Mouse (Mus musculus): ENCODE measurements around the gene Atp1b1. TPM values are rescaled to one million over a fixed set of nuclear protein-coding genes. Genes with fewer than 3 reads are reported as not detected.

Gene Atp1b1
- polyA plus RNA-seq, 1 experiment from 2014 or later, result 90.1 TPM

DNA sequence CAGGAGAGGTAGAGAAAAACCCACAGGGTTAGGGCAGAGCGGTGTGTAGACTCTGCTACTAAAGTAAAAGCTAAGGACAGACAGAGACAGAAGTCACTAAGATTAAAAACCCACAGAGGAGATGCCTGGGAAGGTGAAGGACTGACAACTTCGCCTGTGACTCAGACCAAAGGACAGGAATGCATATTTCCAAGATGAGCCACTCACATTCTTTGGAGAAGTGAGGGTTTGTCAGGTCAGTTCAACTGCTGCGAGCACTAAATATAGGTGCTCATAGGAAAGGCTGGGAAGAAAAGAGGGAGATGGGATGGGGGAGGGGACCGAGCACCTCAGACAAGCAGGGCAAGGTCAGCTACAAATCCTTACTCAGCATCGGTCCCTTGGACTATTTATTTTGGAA, 6.8 kb downstream of the Atp1b1 start:
- no peaks in the 10 kb centered on the region for H3K27me3 ChIP-seq
- no peaks in the 10 kb centered on the region for H3K9me3 ChIP-seq
- H3K4me2 ChIP-seq (replicated peaks), result no peak overlapping the region
- H3K4me3 ChIP-seq (replicated peaks), result no peak overlapping the region
- ATAC-seq, result no peak
- H3K9ac ChIP-seq (replicated peaks), result no peak overlapping the region
- H3K36me3 ChIP-seq, result peaks cover 52% of the 10 kb centered on the region
- 96% methylated on average over 5 of the region's 5 CpGs for WGBS
- H3K4me1 ChIP-seq (replicated peaks), result peaks cover 25% of the 10 kb centered on the region
- no peak overlapping the region for H3K27ac ChIP-seq

DNA sequence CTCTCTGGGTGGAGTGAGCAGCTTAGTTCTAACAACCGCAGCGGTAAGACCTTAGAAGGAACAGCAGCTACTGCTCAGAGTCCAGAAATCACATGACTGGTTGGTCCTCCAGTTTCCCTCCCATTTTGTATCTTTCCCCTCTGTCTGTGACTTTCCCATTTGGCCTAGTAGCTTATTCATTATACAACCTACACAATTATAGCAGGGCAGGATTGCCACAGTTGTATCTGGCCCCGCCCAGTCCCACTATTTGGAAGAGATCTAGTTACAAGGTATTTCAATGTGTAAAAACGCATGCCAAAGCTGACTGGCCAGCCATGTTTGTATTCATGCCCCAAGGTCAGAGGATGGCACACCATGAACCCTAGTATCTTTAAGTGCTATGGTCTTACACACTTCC, 7.5 kb downstream of the Atp1b1 start:
- H3K9ac ChIP-seq (replicated peaks), result no peak overlapping the region
- H3K4me3 ChIP-seq (replicated peaks), result no peak overlapping the region
- peaks cover 18% of the 10 kb centered on the region for H3K4me1 ChIP-seq (replicated peaks)
- H3K27ac ChIP-seq, result no peak overlapping the region
- 94% methylated on average over 4 of the region's 4 CpGs for WGBS
- H3K27me3 ChIP-seq, result no peaks in the 10 kb centered on the region
- ATAC-seq, result no peak
- H3K9me3 ChIP-seq, result no peaks in the 10 kb centered on the region
- peaks cover 59% of the 10 kb centered on the region for H3K36me3 ChIP-seq
- no peak overlapping the region for H3K4me2 ChIP-seq (replicated peaks)

DNA sequence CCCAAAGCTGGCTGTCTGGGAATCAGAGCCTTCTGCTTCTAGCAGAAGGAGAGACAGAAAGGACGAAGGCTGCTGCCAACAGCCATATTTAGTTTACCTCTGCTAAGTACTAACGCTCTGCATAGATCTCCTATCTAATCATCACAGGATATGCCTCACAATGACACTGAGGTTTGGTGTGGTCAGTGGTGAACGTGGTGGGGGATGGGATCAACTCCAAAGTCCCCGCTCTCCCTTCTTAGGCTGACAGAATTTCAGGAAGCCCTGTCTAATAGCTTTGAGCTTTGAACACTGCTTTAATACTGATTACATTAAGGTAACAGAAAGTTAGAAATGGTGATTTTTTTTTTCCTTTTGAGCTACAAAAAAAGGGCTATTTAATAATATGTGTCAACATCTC, 7.9 kb downstream of the Atp1b1 start:
- 91% methylated on average over 4 of the region's 4 CpGs for WGBS
- Histone ChIP-seq H3K9me3 (no peaks in the 10 kb centered on the region), H3K4me2 (replicated peaks) (no peak overlapping the region), H3K27ac (no peak overlapping the region), H3K36me3 (peaks cover 63% of the 10 kb centered on the region), H3K4me1 (replicated peaks) (peaks cover 16% of the 10 kb centered on the region), H3K27me3 (no peaks in the 10 kb centered on the region), H3K9ac (replicated peaks) (no peak overlapping the region), H3K4me3 (replicated peaks) (no peak overlapping the region)
- no peak for ATAC-seq

DNA sequence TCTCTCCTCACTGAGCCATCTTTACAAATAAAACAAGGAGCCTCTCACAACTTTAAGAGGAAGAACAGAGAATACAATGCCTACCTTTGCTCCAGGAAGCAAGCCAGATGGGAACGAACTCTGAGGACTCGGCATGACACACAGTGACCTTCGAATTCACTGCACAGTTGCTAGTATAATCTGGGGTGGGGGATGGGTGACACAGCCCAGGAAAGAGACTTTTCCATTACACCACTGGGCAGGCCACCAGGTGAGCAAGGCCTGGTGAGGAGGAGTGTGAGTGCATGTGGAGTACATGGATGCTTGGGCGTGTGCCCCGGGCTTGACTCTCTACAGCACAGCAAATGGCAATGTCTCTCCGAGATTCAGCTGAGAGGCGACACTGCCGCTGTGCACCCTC, 8.5 kb downstream of the Atp1b1 start:
- Histone ChIP-seq H3K4me2 (replicated peaks) (no peak overlapping the region), H3K27me3 (no peaks in the 10 kb centered on the region), H3K36me3 (peaks cover 67% of the 10 kb centered on the region), H3K27ac (no peak overlapping the region), H3K9me3 (no peaks in the 10 kb centered on the region), H3K4me1 (replicated peaks) (peaks cover 10% of the 10 kb centered on the region), H3K4me3 (replicated peaks) (no peak overlapping the region), H3K9ac (replicated peaks) (no peak overlapping the region)
- WGBS, result 94% methylated on average over 8 of the region's 8 CpGs
- no peak for ATAC-seq

DNA sequence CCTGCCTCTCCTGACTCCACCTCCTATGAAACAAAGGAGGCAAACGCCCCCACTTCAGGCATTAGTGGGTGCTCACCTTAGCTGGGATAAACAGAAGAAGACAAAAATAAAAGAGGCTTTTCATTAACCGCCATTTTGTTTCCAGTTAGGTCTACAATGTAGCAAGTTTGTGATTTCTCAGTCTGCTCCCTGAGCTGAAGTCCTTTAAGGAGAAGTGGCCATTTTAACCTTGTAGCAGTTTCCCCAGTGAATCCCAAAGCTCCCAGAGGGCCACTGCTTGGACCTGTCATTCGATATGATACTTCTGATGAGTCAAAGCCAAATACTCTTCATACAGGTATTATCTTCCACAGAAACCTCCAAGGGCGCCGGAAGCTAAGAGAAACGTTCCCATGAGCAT, 10.6 kb downstream of the Atp1b1 start:
- Histone ChIP-seq H3K9me3 (no peaks in the 10 kb centered on the region), H3K36me3 (peaks cover 79% of the 10 kb centered on the region)

DNA sequence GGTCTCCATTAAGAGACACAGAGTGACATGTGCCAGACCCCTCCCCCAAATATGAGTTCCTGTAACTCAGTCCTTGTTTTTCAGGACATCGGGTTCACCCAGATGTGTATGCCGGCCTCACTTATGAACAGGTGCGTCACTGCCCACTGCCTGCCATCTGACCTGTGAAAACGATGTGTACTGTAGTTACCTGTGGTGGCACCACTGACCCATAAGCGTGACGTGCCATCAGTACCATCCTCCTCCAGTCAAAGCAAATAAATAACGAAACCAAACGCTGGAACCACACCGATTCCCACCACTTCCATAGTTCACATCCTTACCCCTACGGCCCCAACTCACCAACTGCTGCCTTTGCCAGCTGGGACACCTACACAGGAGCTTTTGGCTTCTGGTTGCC, 11.6 kb downstream of the Atp1b1 start:
- Histone ChIP-seq H3K27ac (no peak overlapping the region), H3K4me3 (replicated peaks) (no peak overlapping the region), H3K9me3 (no peaks in the 10 kb centered on the region), H3K36me3 (peaks cover 79% of the 10 kb centered on the region), H3K4me1 (replicated peaks) (no peaks in the 10 kb centered on the region), H3K27me3 (no peaks in the 10 kb centered on the region), H3K9ac (replicated peaks) (no peak overlapping the region), H3K4me2 (replicated peaks) (no peak overlapping the region)
- ATAC-seq, result no peak
- 95% methylated on average over 10 of the region's 10 CpGs for whole genome bisulfite sequencing

More for the DNA sequence above, 10.6 kb downstream of the Atp1b1 start:
- no peaks in the 10 kb centered on the region for H3K27me3 ChIP-seq
- ATAC-seq, result no peak
- H3K4me3 ChIP-seq (replicated peaks), result no peak overlapping the region
- H3K4me1 ChIP-seq (replicated peaks), result no peaks in the 10 kb centered on the region
- no peak overlapping the region for H3K4me2 ChIP-seq (replicated peaks)
- no peak overlapping the region for H3K27ac ChIP-seq
- no peak overlapping the region for H3K9ac ChIP-seq (replicated peaks)
- WGBS, result 90% methylated on average over 6 of the region's 6 CpGs

DNA sequence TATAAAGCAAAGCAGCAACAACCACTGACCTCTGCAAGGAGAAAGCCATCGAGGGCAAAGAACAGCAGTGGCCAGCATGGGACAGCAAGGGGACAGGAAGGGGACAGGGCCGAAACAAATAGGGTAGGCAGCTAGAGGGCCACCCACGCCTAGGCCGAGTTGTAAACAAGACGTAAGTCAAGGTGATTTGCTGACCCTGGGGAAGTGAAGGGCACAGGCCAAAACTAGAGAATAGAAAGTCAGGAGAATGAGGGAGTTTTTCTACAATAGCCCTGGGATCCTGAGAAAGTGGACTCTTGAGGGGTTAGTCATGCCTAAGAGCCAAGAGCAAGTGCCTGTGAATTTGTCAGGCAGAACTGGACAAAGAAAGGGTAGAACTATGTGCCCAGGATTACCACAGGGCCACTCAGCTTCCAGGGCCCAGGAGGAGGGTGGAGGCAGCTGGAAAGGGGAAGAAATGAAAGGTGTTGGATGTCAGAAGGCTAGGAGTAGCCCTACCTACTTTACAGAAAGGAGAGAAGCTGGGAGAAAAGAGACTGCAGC, 12.5 kb downstream of the Atp1b1 start:
- no peaks in the 10 kb centered on the region for H3K27me3 ChIP-seq
- H3K4me3 ChIP-seq (replicated peaks), result no peak overlapping the region
- no peaks in the 10 kb centered on the region for H3K9me3 ChIP-seq
- H3K4me2 ChIP-seq (replicated peaks), result no peak overlapping the region
- 84% methylated on average over 5 of the region's 5 CpGs for WGBS
- H3K4me1 ChIP-seq (replicated peaks), result no peaks in the 10 kb centered on the region
- no peak overlapping the region for H3K9ac ChIP-seq (replicated peaks)
- H3K27ac ChIP-seq, result no peak overlapping the region
- no peak for ATAC-seq
- peaks cover 79% of the 10 kb centered on the region for H3K36me3 ChIP-seq

DNA sequence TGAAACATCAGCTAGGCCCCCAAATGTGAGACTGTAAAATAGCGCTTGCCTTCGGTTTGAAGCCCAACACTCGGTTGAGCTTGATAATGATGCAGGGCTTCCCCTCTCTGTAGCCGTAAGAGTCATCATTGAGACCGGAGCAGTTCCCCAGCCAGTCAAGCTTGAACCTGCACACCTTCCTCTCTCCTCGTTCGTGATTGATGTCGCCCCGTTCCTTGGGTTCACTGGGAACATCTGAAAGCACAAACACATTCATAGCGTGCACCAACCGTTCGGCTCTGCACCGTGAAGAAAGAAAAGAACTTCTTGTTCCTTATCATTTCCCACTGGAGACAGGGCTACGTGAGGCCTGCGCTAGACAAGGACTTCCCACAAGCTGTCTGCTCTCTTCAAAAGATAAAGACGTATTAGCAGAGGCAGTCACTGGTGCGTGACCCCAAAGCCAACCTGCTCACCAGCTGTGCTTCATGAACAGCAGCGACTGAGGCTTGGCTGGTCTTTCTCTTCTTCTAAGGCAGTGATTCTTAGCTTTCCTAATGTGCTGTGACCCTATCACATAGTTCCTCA, 16.7 kb downstream of the Atp1b1 start:
- ATAC-seq, result no peak
- Histone ChIP-seq H3K9ac (replicated peaks) (no peak overlapping the region), H3K4me3 (replicated peaks) (no peak overlapping the region), H3K4me2 (replicated peaks) (no peak overlapping the region), H3K4me1 (replicated peaks) (no peaks in the 10 kb centered on the region), H3K27ac (no peak overlapping the region), H3K9me3 (no peaks in the 10 kb centered on the region), H3K36me3 (peaks cover 95% of the 10 kb centered on the region), H3K27me3 (no peaks in the 10 kb centered on the region)
- 59% methylated on average over 18 of the region's 18 CpGs for WGBS

DNA sequence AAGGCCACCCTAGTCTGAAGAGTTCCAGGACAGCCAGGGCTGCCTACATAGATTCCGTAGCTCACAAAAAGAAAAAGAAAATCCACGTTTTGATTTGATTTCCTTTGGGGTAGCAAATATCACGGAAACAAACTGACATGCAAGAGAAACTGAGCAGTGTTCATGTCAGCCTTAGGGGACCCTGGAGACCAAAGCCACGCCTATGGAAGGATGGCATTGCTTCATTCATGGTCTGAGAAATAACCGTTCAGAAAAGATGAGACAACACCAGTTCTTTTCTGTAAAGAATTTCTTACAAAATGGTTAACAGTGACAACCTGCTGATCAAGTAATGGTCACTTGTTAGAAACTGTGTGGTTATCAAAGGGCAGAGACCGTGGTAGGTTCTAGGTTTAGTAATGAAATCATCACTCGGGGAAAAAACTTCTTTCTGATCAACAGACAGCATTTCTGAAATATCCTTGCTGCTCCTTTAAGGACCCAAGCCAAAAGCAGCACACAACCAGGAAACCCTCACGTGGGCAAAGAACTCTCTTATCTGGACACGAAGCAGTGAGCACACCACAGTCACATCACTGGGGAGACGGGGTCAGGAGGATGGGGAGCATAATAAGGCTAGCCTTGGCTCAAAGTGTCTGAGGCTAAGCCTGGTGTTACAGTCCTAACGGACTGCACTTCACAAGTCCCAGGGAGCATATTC, 17.3 kb downstream of the Atp1b1 start:
- no peaks in the 10 kb centered on the region for H3K27me3 ChIP-seq
- H3K9ac ChIP-seq (replicated peaks), result no peak overlapping the region
- H3K36me3 ChIP-seq, result peaks cover 89% of the 10 kb centered on the region
- ATAC-seq, result no peak
- H3K9me3 ChIP-seq, result no peaks in the 10 kb centered on the region
- WGBS, result 87% methylated on average over 11 of the region's 11 CpGs
- H3K27ac ChIP-seq, result no peak overlapping the region
- H3K4me3 ChIP-seq (replicated peaks), result no peak overlapping the region
- no peak overlapping the region for H3K4me2 ChIP-seq (replicated peaks)
- no peaks in the 10 kb centered on the region for H3K4me1 ChIP-seq (replicated peaks)

DNA sequence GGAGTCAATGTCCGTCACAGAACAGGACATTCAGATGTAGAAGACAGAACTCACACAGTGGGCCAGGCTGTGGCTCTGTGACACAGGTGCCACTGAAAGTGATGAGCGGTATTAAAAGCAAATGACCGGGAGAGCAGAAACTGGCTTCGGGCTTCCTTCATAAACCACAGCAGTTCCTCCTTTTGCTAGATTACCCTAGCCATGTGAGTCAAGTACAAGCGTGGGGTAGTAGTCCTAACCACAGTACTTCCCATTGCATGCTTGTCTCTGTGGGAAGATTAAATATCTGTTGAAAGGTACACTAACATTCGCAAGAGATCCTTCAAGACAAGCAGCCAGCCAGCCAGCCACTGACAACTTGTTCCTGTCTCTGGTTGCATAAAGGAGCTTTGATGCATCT, 17.9 kb downstream of the Atp1b1 start:
- H3K36me3 ChIP-seq, result peaks cover 86% of the 10 kb centered on the region
- H3K4me3 ChIP-seq (replicated peaks), result no peak overlapping the region
- no peak overlapping the region for H3K9ac ChIP-seq (replicated peaks)
- WGBS, result 96% methylated on average over 6 of the region's 6 CpGs
- H3K27me3 ChIP-seq, result no peaks in the 10 kb centered on the region
- H3K4me2 ChIP-seq (replicated peaks), result no peak overlapping the region
- no peaks in the 10 kb centered on the region for H3K9me3 ChIP-seq
- no peaks in the 10 kb centered on the region for H3K4me1 ChIP-seq (replicated peaks)
- ATAC-seq, result no peak
- no peak overlapping the region for H3K27ac ChIP-seq

DNA sequence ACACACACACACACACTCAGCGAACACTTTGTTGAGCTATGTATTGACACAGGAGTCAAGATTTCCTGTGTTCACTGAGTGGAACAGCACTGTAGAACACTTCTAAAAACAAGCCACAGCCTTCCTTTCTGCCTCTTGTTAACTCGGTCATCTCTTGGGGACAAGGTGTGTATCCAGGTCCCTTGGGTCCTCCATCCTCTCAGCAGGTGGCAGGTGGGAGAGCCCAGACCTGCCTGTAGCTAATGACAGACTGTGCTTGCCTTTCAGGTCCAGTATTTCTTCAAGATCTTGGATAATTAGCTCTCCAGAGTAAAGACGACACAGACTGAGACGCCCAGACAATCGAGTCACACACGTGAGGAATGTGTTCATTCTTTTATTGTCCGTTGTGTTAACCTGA, 21.4 kb downstream of the Atp1b1 start:
- H3K4me2 ChIP-seq (replicated peaks), result no peak overlapping the region
- no peaks in the 10 kb centered on the region for H3K27me3 ChIP-seq
- 88% methylated on average over 7 of the region's 7 CpGs for WGBS
- H3K36me3 ChIP-seq, result peaks cover 54% of the 10 kb centered on the region
- no peak for ATAC-seq
- H3K9ac ChIP-seq (replicated peaks), result no peak overlapping the region
- H3K4me3 ChIP-seq (replicated peaks), result no peak overlapping the region
- no peaks in the 10 kb centered on the region for H3K4me1 ChIP-seq (replicated peaks)
- no peaks in the 10 kb centered on the region for H3K9me3 ChIP-seq
- no peak overlapping the region for H3K27ac ChIP-seq

DNA sequence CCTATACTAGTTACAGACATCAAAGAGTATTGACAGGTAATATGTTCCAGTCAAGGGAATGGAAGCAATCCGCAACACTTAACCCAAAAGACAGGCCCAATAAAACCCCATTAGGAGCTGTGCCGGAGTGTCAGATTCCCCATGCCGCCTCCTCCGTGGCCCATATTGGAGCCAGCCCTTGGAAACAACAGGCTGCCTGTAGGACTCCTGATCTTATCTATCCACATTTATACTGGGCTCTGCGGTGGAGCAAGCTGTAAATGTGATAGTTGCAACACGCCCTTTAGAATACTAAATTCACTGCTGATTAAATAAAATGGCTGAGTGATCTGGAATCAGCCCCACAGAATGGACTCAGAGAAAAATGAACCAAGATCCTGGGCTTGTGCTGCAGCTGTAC, 24.1 kb downstream of the Atp1b1 start:
- WGBS, result 73% methylated on average over 6 of the region's 6 CpGs
- no peak overlapping the region for H3K9ac ChIP-seq (replicated peaks)
- H3K4me3 ChIP-seq (replicated peaks), result no peak overlapping the region
- no peaks in the 10 kb centered on the region for H3K9me3 ChIP-seq
- no peak overlapping the region for H3K27ac ChIP-seq
- no peaks in the 10 kb centered on the region for H3K4me1 ChIP-seq (replicated peaks)
- no peak for ATAC-seq
- H3K4me2 ChIP-seq (replicated peaks), result no peak overlapping the region
- peaks cover 29% of the 10 kb centered on the region for H3K36me3 ChIP-seq
- no peaks in the 10 kb centered on the region for H3K27me3 ChIP-seq

DNA sequence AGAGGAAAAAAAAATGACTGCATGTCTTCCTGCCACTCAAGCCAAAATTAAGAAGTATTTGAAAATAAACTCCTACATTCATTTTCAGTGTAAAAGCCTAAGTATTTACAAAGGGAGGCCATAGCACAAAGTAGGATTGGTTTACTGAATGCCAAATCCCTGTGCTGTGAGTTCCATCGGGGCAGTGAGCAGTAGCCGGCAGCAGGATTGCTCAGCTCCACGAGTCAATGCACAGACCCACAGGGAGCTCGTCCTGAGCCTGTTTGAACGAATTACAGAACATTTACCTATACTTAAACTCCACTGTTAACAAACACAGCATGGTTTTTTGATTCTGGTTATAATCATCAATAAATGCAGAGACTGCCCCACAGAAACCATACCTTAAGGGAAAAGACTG, 25.5 kb downstream of the Atp1b1 start:
- Histone ChIP-seq H3K27me3 (no peaks in the 10 kb centered on the region), H3K27ac (no peak overlapping the region), H3K36me3 (peaks cover 15% of the 10 kb centered on the region), H3K4me1 (replicated peaks) (no peaks in the 10 kb centered on the region), H3K9me3 (no peaks in the 10 kb centered on the region), H3K4me2 (replicated peaks) (no peak overlapping the region), H3K9ac (replicated peaks) (no peak overlapping the region), H3K4me3 (replicated peaks) (no peak overlapping the region)
- ATAC-seq, result no peak
- 82% methylated on average over 5 of the region's 5 CpGs for WGBS

All from midbrain, embryonic 13.5 days (tissue).